Mouse (Mus musculus) cerebellum, postnatal 4 days (tissue): ENCODE measurements around the gene Pgap2.
A peak's percentile ranks its signal among the peaks of the same experiment; 100 is the strongest.

Source experiments
- DNase-seq, 2 experiments: peaks; one replicate each; pipeline ENCODE4 v3.0.0; 2022; ENCODE audit warnings: low spot score in 2 of 2, mixed read lengths in 1 of 2

The Pgap2 gene

GRCm38 (mm10) chr7:102209756-102210721 lies at the start of gene Pgap2, which contains the start of gene Nup98:
Gene Pgap2, plus strand, starts transcription at chr7:102210208.
Gene Nup98, minus strand, starts transcription at chr7:102210176.
- peak; percentile 96 to 99 for DNase-seq

- DNase-seq: no peak
These were observed 39.7 kb upstream of the Pgap2 start for GRCm38 (mm10) chr7:102170300-102170699.

GRCm38 (mm10) chr7:102183849-102184248 lies 26.2 kb upstream of the Pgap2 start:
- DNase-seq: no peak

GRCm38 (mm10) chr7:102192356-102192755 lies 17.7 kb upstream of the Pgap2 start:
- DNase-seq: no peak

GRCm38 (mm10) chr7:102200576-102200975 lies 9.4 kb upstream of the Pgap2 start:
- DNase-seq: no peak

- no peak for DNase-seq
These were observed 8.8 kb upstream of the Pgap2 start for GRCm38 (mm10) chr7:102200996-102201785.

GRCm38 (mm10) chr7:102204296-102204857 lies 5.6 kb upstream of the Pgap2 start:
- no peak for DNase-seq

GRCm38 (mm10) chr7:102205646-102206045 lies 4.4 kb upstream of the Pgap2 start:
- DNase-seq: no peak

GRCm38 (mm10) chr7:102208806-102209363 lies 1.1 kb upstream of the Pgap2 start:
- DNase-seq: no peak

GRCm38 (mm10) chr7:102211071-102211470 lies 1.1 kb downstream of the Pgap2 start:
- no peak for DNase-seq

- no peak for DNase-seq
These were observed 11.9 kb downstream of the Pgap2 start for GRCm38 (mm10) chr7:102221899-102222298.

- DNase-seq: peak in 1 of 2 experiments; percentile 30
These were observed 12.3 kb downstream of the Pgap2 start for GRCm38 (mm10) chr7:102222336-102222735.

GRCm38 (mm10) chr7:102222830-102223556 lies 13.0 kb downstream of the Pgap2 start:
- peak in 1 of 2 experiments; percentile 51 for DNase-seq

GRCm38 (mm10) chr7:102223883-102224738 lies 14.1 kb downstream of the Pgap2 start:
- no peak for DNase-seq

GRCm38 (mm10) chr7:102226051-102226450 lies 16.0 kb downstream of the Pgap2 start:
- no peak for DNase-seq

GRCm38 (mm10) chr7:102228049-102228670 lies 18.2 kb downstream of the Pgap2 start:
- no peak for DNase-seq

- DNase-seq: no peak
These were observed 19.8 kb downstream of the Pgap2 start for GRCm38 (mm10) chr7:102229814-102230213.

- DNase-seq: no peak
These were observed 23.1 kb downstream of the Pgap2 start for GRCm38 (mm10) chr7:102233059-102233458.

GRCm38 (mm10) chr7:102238686-102239286 lies 28.8 kb downstream of the Pgap2 start:
- no peak for DNase-seq
